Mouse (Mus musculus) stomach, embryonic 16.5 days (tissue): ENCODE measurements around the gene Npc1l1. TPM values are rescaled to one million over a fixed set of nuclear protein-coding genes. Genes with fewer than 3 reads are reported as not detected.

Experiments used
- ATAC-seq: fragments of 200-750 bp; cut with Nextera tagmentation; 2 replicates; pipeline ENCODE4 v1.8.0; 2017; ENCODE audit warnings: moderate number of reproducible peaks, moderate TSS enrichment; ENCODE audit not compliant: insufficient read depth, low FRiP score
- H3K27ac ChIP-seq: fragments of 300-500 bp; sonication (generic); 2 replicates; pipeline ENCODE4 v1.5.1; 2014; ENCODE audit warnings: low read length
- H3K27me3 ChIP-seq: fragments of 300-500 bp; sonication (generic); 2 replicates; pipeline ENCODE4 v1.6.1; 2014; ENCODE audit warnings: low read length, control low read depth, mixed read lengths; ENCODE audit not compliant: control insufficient read depth, insufficient read depth
- H3K36me3 ChIP-seq: fragments of 300-500 bp; sonication (generic); 2 replicates; pipeline ENCODE4 v1.6.1; 2014; ENCODE audit warnings: low read length; ENCODE audit not compliant: control insufficient read depth, insufficient read depth
- H3K4me1 ChIP-seq: fragments of 300-500 bp; sonication (generic); 2 replicates; pipeline ENCODE4 v1.6.1; 2014; ENCODE audit warnings: low read length, control low read depth, mixed read lengths; ENCODE audit not compliant: control insufficient read depth, insufficient read depth
- H3K4me2 ChIP-seq: fragments of 300-500 bp; sonication (generic); 2 replicates; pipeline ENCODE4 v1.6.1; 2014; ENCODE audit warnings: low read depth, low read length, mixed read lengths
- H3K4me3 ChIP-seq: fragments of 300-500 bp; sonication (generic); replicated peaks from 2 replicates; pipeline ENCODE4 v1.5.1; 2014; ENCODE audit warnings: mild to moderate bottlenecking, low read length
- H3K9ac ChIP-seq: fragments of 300-500 bp; sonication (generic); 2 replicates; pipeline ENCODE4 v1.6.1; 2014; ENCODE audit warnings: low read length
- H3K9me3 ChIP-seq: fragments of 300-500 bp; sonication (generic); replicated peaks from 2 replicates; pipeline ENCODE4 v1.6.1; 2016; ENCODE audit warnings: low read length, control low read depth; ENCODE audit not compliant: control insufficient read depth
- WGBS: fragments of 180-500 bp; shearing (Covaris S2); extraction: QIAGEN DNeasy Blood & Tissue Kit; methylation state at CpG from one replicate; pipeline ENCODE4 v1.1.7; 2014; 5-methylcytosine and 5-hydroxymethylcytosine counted together
- polyA plus RNA-seq: library from polyadenylated mRNA; unstranded; fragments of >200 nt; fragmentation: Nextera tagmentation; extraction: Ambion mirVana; gene quantifications from 2 replicates; pipeline ENCODE4 v1.2.1, GENCODE M21; 2015

The Npc1l1 gene
- polyA plus RNA-seq, 1 experiment from 2014 or later: 3.5 TPM

- H3K9me3 ChIP-seq: no peaks in the 10 kb centered on the region
- no peak for ATAC-seq
- H3K36me3 ChIP-seq: no peaks in the 10 kb centered on the region
- peaks cover 16% of the 10 kb centered on the region for H3K4me1 ChIP-seq
- H3K4me2 ChIP-seq: no peak overlapping the region
- no peak overlapping the region for H3K9ac ChIP-seq
- 33% methylated on average over 1 of the region's 1 CpGs for WGBS
- H3K27me3 ChIP-seq: no peaks in the 10 kb centered on the region
- H3K4me3 ChIP-seq: no peak overlapping the region
- H3K27ac ChIP-seq: no peak overlapping the region
Measured at GRCm38 (mm10) chr11:6175506-6175905, 54.4 kb downstream of the Npc1l1 start.

- Histone ChIP-seq H3K36me3 (no peaks in the 10 kb centered on the region), H3K4me3 (no peak overlapping the region), H3K9ac (no peak overlapping the region), H3K4me2 (no peak overlapping the region), H3K9me3 (no peaks in the 10 kb centered on the region), H3K4me1 (peaks cover 13% of the 10 kb centered on the region), H3K27ac (no peak overlapping the region), H3K27me3 (no peaks in the 10 kb centered on the region)
- ATAC-seq: no peak
- 36% methylated on average over 7 of the region's 7 CpGs for WGBS
Measured at GRCm38 (mm10) chr11:6174719-6175118, 55.2 kb downstream of the Npc1l1 start.

GRCm38 (mm10) chr11:6169041-6169663 is 60.8 kb downstream of the Npc1l1 start:
- H3K27me3 ChIP-seq: no peaks in the 10 kb centered on the region
- ATAC-seq: no peak
- no peaks in the 10 kb centered on the region for H3K9me3 ChIP-seq
- no peak overlapping the region for H3K9ac ChIP-seq
- no peak overlapping the region for H3K4me2 ChIP-seq
- H3K4me3 ChIP-seq: no peak overlapping the region
- no peaks in the 10 kb centered on the region for H3K36me3 ChIP-seq
- no peaks in the 10 kb centered on the region for H3K4me1 ChIP-seq
- 79% methylated on average over 2 of the region's 2 CpGs for WGBS
- no peak overlapping the region for H3K27ac ChIP-seq

- H3K27me3 ChIP-seq: no peaks in the 10 kb centered on the region
- WGBS: 93% methylated on average over 12 of the region's 12 CpGs
- no peak overlapping the region for H3K4me3 ChIP-seq
- H3K4me1 ChIP-seq: no peaks in the 10 kb centered on the region
- no peaks in the 10 kb centered on the region for H3K9me3 ChIP-seq
- no peaks in the 10 kb centered on the region for H3K36me3 ChIP-seq
- H3K9ac ChIP-seq: no peak overlapping the region
- H3K4me2 ChIP-seq: no peak overlapping the region
- no peak for ATAC-seq
- no peak overlapping the region for H3K27ac ChIP-seq
Measured at GRCm38 (mm10) chr11:6166351-6166750, 63.6 kb downstream of the Npc1l1 start.

- Histone ChIP-seq H3K27me3 (no peaks in the 10 kb centered on the region), H3K9me3 (no peaks in the 10 kb centered on the region), H3K4me2 (no peak overlapping the region), H3K36me3 (no peaks in the 10 kb centered on the region), H3K9ac (no peak overlapping the region), H3K4me3 (no peak overlapping the region), H3K4me1 (no peaks in the 10 kb centered on the region), H3K27ac (no peak overlapping the region)
- no peak for ATAC-seq
- WGBS: 86% methylated on average over 7 of the region's 7 CpGs
Measured at GRCm38 (mm10) chr11:6165391-6166081, 64.4 kb downstream of the Npc1l1 start.

GRCm38 (mm10) chr11:6164781-6165180 is 65.2 kb downstream of the Npc1l1 start:
- H3K9ac ChIP-seq: no peak overlapping the region
- no peaks in the 10 kb centered on the region for H3K9me3 ChIP-seq
- H3K27ac ChIP-seq: no peak overlapping the region
- H3K4me2 ChIP-seq: no peak overlapping the region
- no peaks in the 10 kb centered on the region for H3K27me3 ChIP-seq
- no peak overlapping the region for H3K4me3 ChIP-seq
- WGBS: 94% methylated on average over 7 of the region's 7 CpGs
- no peak for ATAC-seq
- H3K4me1 ChIP-seq: no peaks in the 10 kb centered on the region
- H3K36me3 ChIP-seq: no peaks in the 10 kb centered on the region

- Histone ChIP-seq H3K9ac (no peak overlapping the region), H3K36me3 (no peaks in the 10 kb centered on the region), H3K9me3 (no peaks in the 10 kb centered on the region), H3K4me1 (no peaks in the 10 kb centered on the region), H3K27ac (no peak overlapping the region), H3K4me3 (no peak overlapping the region), H3K4me2 (no peak overlapping the region), H3K27me3 (no peaks in the 10 kb centered on the region)
- no peak for ATAC-seq
- 82% methylated on average over 12 of the region's 12 CpGs for WGBS
Measured at GRCm38 (mm10) chr11:6163706-6164105, 66.2 kb downstream of the Npc1l1 start.

- no peak overlapping the region for H3K27ac ChIP-seq
- no peak overlapping the region for H3K4me2 ChIP-seq
- H3K4me3 ChIP-seq: no peak overlapping the region
- no peak for ATAC-seq
- no peaks in the 10 kb centered on the region for H3K9me3 ChIP-seq
- H3K36me3 ChIP-seq: no peaks in the 10 kb centered on the region
- H3K9ac ChIP-seq: no peak overlapping the region
- no peaks in the 10 kb centered on the region for H3K27me3 ChIP-seq
- H3K4me1 ChIP-seq: no peaks in the 10 kb centered on the region
- WGBS: 96% methylated on average over 3 of the region's 3 CpGs
Measured at GRCm38 (mm10) chr11:6163062-6163461, 66.9 kb downstream of the Npc1l1 start.

- no peak overlapping the region for H3K4me3 ChIP-seq
- H3K27me3 ChIP-seq: no peaks in the 10 kb centered on the region
- H3K4me1 ChIP-seq: no peaks in the 10 kb centered on the region
- no peaks in the 10 kb centered on the region for H3K9me3 ChIP-seq
- no peak overlapping the region for H3K9ac ChIP-seq
- no peak overlapping the region for H3K27ac ChIP-seq
- no peak overlapping the region for H3K4me2 ChIP-seq
- no peaks in the 10 kb centered on the region for H3K36me3 ChIP-seq
- no peak for ATAC-seq
Measured at GRCm38 (mm10) chr11:6161549-6161948, 68.4 kb downstream of the Npc1l1 start.
